Mouse (Mus musculus) megakaryocyte, adult 5-6 weeks (primary cell): ENCODE measurements around the gene Olfr750. TPM values are rescaled to one million over a fixed set of nuclear protein-coding genes. Genes with fewer than 3 reads are reported as not detected.

Experiments used
- ATAC-seq: 2 replicates; pipeline ENCODE4 v1.8.0; 2016; ENCODE audit warnings: mild to moderate bottlenecking, inconsistent platforms; ENCODE audit not compliant: poor library complexity, severe bottlenecking
- total RNA-seq, 2 experiments: library from RNA; stranded (forward) in 1 of 2; stranded (reverse) in 1 of 2; fragments of 153-499, 151-499 nt in 1 of 2; fragments of 221-1000, 200-1000 nt in 1 of 2; gene quantifications; 2 replicates each; pipeline versions ENCODE4 v1.2.3 to v1.2.4; 2015 to 2017

The Olfr750 gene
- total RNA-seq, 2 experiments from 2014 or later, result not detected

GRCm38 (mm10) chr14:51036214-51036613 lies 38.0 kb downstream of the Olfr750 start:
- no peak for ATAC-seq

GRCm38 (mm10) chr14:51035206-51035605 lies 39.0 kb downstream of the Olfr750 start:
- no peak for ATAC-seq

GRCm38 (mm10) chr14:51027387-51028155 lies 46.7 kb downstream of the Olfr750 start:
- ATAC-seq, result 0 out of 2 replicates have a peak, but pooled peaks have one; percentile 30

GRCm38 (mm10) chr14:51026391-51027133 lies 47.7 kb downstream of the Olfr750 start:
- ATAC-seq, result peak; percentile 97

- no peak for ATAC-seq
Observed at GRCm38 (mm10) chr14:51024820-51025219, 49.4 kb downstream of the Olfr750 start.

- ATAC-seq, result no peak
Observed at GRCm38 (mm10) chr14:51023457-51023856, 50.8 kb downstream of the Olfr750 start.

- ATAC-seq, result no peak
Observed at GRCm38 (mm10) chr14:51017256-51017655, 57.0 kb downstream of the Olfr750 start.

Other genes with a start within 250 kb of the Olfr750 start
- 200 and 215 TPM in 2 replicates for gene Tep1, start 203.9 kb downstream of the Olfr750 start, total RNA-seq (2015)
- 131 and 161 TPM in 2 replicates for gene Tep1, start 203.9 kb downstream of the Olfr750 start, total RNA-seq (2017)
- gene Klhl33, start 176.9 kb downstream of the Olfr750 start, total RNA-seq (2015), result 0.07 and 0.27 TPM in 2 replicates
- 0.28 and 0.40 TPM in 2 replicates for gene Klhl33, start 176.9 kb downstream of the Olfr750 start, total RNA-seq (2017)
- gene Osgep, start 149.5 kb downstream of the Olfr750 start, total RNA-seq (2015), result 101 and 107 TPM in 2 replicates
- 87.9 and 125 TPM in 2 replicates for gene Osgep, start 149.5 kb downstream of the Olfr750 start, total RNA-seq (2017)
- 46.3 and 64.2 TPM in 2 replicates for gene Apex1, start 149.5 kb downstream of the Olfr750 start, total RNA-seq (2015)
- 34.8 and 47.0 TPM in 2 replicates for gene Apex1, start 149.5 kb downstream of the Olfr750 start, total RNA-seq (2017)
- 115 and 118 TPM in 2 replicates for gene Pip4p1, start 143.6 kb downstream of the Olfr750 start, total RNA-seq (2015)
- gene Pip4p1, start 143.6 kb downstream of the Olfr750 start, total RNA-seq (2017), result 38.5 and 39.9 TPM in 2 replicates
- gene Pnp, start 143.4 kb downstream of the Olfr750 start, total RNA-seq (2015), result 329 and 405 TPM in 2 replicates
- 158 and 204 TPM in 2 replicates for gene Pnp, start 143.4 kb downstream of the Olfr750 start, total RNA-seq (2017)
- gene Gm49342, start 129.9 kb downstream of the Olfr750 start, total RNA-seq (2015), result 43.8 TPM in 1 of 2 replicates, not detected in the other
- 161 and 177 TPM in 2 replicates for gene Gm49342, start 129.9 kb downstream of the Olfr750 start, total RNA-seq (2017)
- gene Pnp2, start 118.4 kb downstream of the Olfr750 start, total RNA-seq (2015), result 14.4 and 16.7 TPM in 2 replicates
- 6.7 and 9.6 TPM in 2 replicates for gene Pnp2, start 118.4 kb downstream of the Olfr750 start, total RNA-seq (2017)
- not detected in 2 replicates for gene Rnase10, start 66.7 kb downstream of the Olfr750 start, total RNA-seq (2015)
- not detected in 2 replicates for gene Rnase10, start 66.7 kb downstream of the Olfr750 start, total RNA-seq (2017)
- gene Rnase9, start 32.6 kb downstream of the Olfr750 start, total RNA-seq (2015), result 0.11 TPM in 1 of 2 replicates, not detected in the other
- not detected in 2 replicates for gene Rnase9, start 32.6 kb downstream of the Olfr750 start, total RNA-seq (2017)
- not detected in 2 replicates for gene Rnase11, start 24.3 kb downstream of the Olfr750 start, total RNA-seq (2015)
- not detected in 2 replicates for gene Rnase11, start 24.3 kb downstream of the Olfr750 start, total RNA-seq (2017)
- gene Rnase12, start 16.8 kb downstream of the Olfr750 start, total RNA-seq (2015), result 11.4 and 11.6 TPM in 2 replicates
- 8.2 and 10.4 TPM in 2 replicates for gene Rnase12, start 16.8 kb downstream of the Olfr750 start, total RNA-seq (2017)
- 36.2 and 44.8 TPM in 2 replicates for gene Rnase4, start 16.6 kb upstream of the Olfr750 start, total RNA-seq (2015)
- 21.0 and 22.3 TPM in 2 replicates for gene Rnase4, start 16.6 kb upstream of the Olfr750 start, total RNA-seq (2017)
- gene Ang, start 16.7 kb upstream of the Olfr750 start, total RNA-seq (2015), result 8.2 and 10.0 TPM in 2 replicates
- 9.4 and 13.7 TPM in 2 replicates for gene Ang, start 16.7 kb upstream of the Olfr750 start, total RNA-seq (2017)
- not detected in 2 replicates for gene Eddm3b, start 40.0 kb upstream of the Olfr750 start, total RNA-seq (2015)
- gene Eddm3b, start 40.0 kb upstream of the Olfr750 start, total RNA-seq (2017), result not detected in 2 replicates
- gene Rnase6, start 49.5 kb upstream of the Olfr750 start, total RNA-seq (2015), result 288 and 294 TPM in 2 replicates
- gene Rnase6, start 49.5 kb upstream of the Olfr750 start, total RNA-seq (2017), result 303 and 351 TPM in 2 replicates
- gene Rnase1, start 72.3 kb upstream of the Olfr750 start, total RNA-seq (2015), result not detected in 2 replicates
- gene Rnase1, start 72.3 kb upstream of the Olfr750 start, total RNA-seq (2017), result not detected in 2 replicates
- gene Rnase2b, start 87.8 kb upstream of the Olfr750 start, total RNA-seq (2015), result 7.5 and 8.9 TPM in 2 replicates
- gene Rnase2b, start 87.8 kb upstream of the Olfr750 start, total RNA-seq (2017), result 0.92 and 4.3 TPM in 2 replicates
- not detected in 2 replicates for gene Ang2, start 124.7 kb upstream of the Olfr750 start, total RNA-seq (2015)
- gene Ang2, start 124.7 kb upstream of the Olfr750 start, total RNA-seq (2017), result not detected in 2 replicates
- gene Ear14, start 129.0 kb upstream of the Olfr750 start, total RNA-seq (2015), result not detected in 2 replicates
- not detected in 2 replicates for gene Ear14, start 129.0 kb upstream of the Olfr750 start, total RNA-seq (2017)
- 5.9 and 6.8 TPM in 2 replicates for gene Rnase2a, start 181.7 kb upstream of the Olfr750 start, total RNA-seq (2015)
- 5.3 and 9.2 TPM in 2 replicates for gene Rnase2a, start 181.7 kb upstream of the Olfr750 start, total RNA-seq (2017)